Mouse (Mus musculus): ENCODE measurements around the gene Nodal.

DNA sequence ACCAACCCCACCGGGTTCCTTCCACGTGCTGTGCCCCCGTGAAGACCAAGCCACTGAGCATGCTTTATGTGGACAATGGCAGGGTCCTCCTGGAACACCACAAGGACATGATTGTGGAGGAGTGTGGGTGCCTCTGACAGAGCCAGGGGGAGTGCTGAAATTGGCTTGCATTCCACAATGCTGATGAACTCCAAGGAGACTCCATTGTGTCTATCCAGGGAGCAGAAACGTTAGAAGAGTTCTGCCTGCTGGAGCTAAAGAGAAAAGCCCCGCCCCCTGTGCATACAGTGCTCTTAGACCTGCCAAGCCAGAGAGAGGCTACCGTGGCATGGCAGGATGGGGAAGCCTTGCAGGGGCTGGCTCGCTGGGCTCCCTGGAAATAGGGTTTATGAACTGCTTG, 6.7 kb downstream of the Nodal start:
- TF ChIP-seq CTCF (IDR thresholded peaks at IDR 0.05; ENCODE audit: insufficient read depth, low read length) (no peak), POLR2A (IDR thresholded peaks at IDR 0.05; ENCODE audit: borderline replicate concordance, extremely low read depth, low read depth, low read length) (no peak)
